Mouse (Mus musculus): ENCODE data around the gene Ptpdc1.

GRCm38 (mm10) chr13:48672312-48672840 lies 46.9 kb upstream of the Ptpdc1 start:
- TF ChIP-seq POLR2A (IDR thresholded peaks at IDR 0.05; ENCODE audit: low read depth, low read length): no peak
- no peak for TF ChIP-seq CTCF (IDR thresholded peaks at IDR 0.05; ENCODE audit: borderline replicate concordance, insufficient read depth, low read length)
